Mouse (Mus musculus) kidney, adult 11 months (tissue): Measurements from ENCODE around the gene Cenpp.

ENCODE experiments used
- DNase-seq: peaks from one replicate; pipeline ENCODE4 v3.0.0; 2022

Cenpp gene

GRCm38 (mm10) chr13:49449318-49449749 is 203.3 kb downstream of the Cenpp start:
- peak; percentile 53 for DNase-seq

- no peak for DNase-seq
These were observed 208.1 kb downstream of the Cenpp start for GRCm38 (mm10) chr13:49444451-49444850.

- DNase-seq = no peak
These were observed 216.4 kb downstream of the Cenpp start for GRCm38 (mm10) chr13:49436170-49436569.

- DNase-seq = no peak
These were observed 216.8 kb downstream of the Cenpp start for GRCm38 (mm10) chr13:49435745-49436144.

- DNase-seq = no peak
These were observed 219.1 kb downstream of the Cenpp start for GRCm38 (mm10) chr13:49433268-49434029.

DNA sequence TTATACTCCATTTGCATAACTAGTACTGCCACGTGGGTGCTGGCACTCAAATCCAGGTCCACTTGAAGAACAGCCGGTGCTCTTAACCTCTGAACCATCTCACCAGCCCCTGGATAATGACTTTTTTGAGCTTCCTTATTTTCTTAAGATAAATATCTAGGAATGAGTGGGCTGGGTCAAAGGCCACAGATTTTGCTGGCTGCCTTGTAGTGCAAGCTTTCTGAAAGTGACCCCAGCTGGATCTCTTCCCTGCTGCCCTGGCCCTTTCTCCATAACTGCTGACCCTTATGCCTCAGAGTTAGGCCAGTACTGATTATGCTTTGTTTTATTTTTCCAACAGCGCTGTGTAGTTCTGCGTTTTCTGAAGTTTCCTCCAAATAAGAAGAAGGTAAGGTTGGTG is 222.1 kb downstream of the Cenpp start:
- DNase-seq = peak; percentile 40

DNA sequence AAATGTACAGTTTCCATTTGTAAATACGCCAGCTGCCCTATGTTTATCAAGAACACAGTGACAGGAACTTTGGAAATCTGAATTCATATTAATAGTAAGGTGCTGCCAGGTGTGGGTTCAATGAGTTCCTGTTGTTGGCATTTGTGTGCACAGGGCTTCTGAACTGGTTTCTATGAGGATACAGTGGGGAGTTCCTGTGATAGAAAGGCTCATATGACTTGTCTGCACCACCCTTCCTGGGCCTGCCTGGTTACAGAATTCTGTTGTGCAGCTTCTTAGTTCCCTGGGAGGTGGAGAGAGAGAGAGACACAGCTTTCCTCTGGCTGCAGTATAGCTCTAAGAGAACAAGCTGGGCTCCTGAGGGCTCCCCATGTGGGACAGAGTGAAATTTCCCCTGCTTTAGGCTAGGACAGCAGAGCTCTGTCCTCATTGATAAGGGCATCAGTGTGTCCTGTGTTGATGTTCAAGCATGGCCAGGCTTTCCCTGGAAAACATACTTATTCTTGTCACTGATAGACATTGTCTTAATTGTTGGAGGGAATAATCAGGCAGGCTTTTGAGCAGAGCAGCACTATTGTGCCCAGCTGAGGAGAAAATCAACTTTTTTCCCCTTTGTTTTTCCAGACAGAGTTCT is 224.4 kb downstream of the Cenpp start:
- no peak for DNase-seq

DNA sequence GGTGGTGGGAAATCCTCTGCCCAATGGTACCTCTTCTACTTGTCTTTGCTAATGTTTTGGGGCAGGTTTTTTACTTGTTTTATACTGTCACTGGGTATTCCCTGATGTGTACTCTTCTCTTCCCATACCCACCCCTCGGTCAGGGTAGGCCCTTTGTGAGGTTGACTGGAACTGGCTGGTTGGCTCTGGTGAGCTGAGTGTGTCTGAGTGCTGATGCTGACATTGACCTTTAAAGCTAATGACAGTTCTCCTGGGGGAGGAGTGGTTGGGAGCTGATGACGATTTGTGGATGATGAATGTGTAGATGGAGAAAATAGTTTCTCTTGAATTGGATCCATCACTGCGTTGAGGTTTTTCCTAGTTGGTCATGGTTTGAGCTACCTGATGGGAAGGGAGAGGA is 225.8 kb downstream of the Cenpp start:
- DNase-seq = no peak

DNA sequence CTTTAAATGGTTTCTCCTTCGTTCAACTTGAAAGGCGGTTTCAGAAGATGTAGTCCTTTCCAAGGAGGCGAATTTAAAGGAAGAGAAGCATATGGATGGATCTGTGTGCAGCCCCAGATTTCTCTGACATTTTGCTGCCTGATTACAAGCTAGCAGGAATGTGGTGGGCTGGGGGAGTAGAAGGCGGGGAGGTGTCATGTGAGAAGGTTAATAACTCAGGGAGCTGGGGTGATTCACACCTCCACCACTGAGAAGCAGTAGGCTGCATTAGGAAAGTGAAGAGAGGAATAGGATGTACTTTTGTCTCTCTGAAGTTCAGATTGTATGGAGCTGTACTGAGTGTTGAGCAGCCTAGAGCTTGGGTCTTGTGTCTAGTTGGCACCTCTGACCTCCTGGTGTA is 230.6 kb downstream of the Cenpp start:
- DNase-seq = no peak

- no peak for DNase-seq
These were observed 231.0 kb downstream of the Cenpp start for GRCm38 (mm10) chr13:49421606-49421917.

- peak; percentile 99 for DNase-seq
These were observed 231.6 kb downstream of the Cenpp start, which contains the start of gene Ippk for GRCm38 (mm10) chr13:49420754-49421605. Gene Ippk, plus strand, starts transcription at chr13:49421249.
